Mouse (Mus musculus) heart, adult 2 months (tissue): ENCODE results near the gene Pmm2.

Experiments used
- CTCF ChIP-seq: fragments of 200-600 bp; IDR thresholded peaks from 2 replicates; pipeline ENCODE4 v1.8.1; 2022; ENCODE audit warnings: antibody characterized with exemption, mild to moderate bottlenecking, moderate library complexity
- EP300 ChIP-seq: fragments of 200-500 bp; IDR thresholded peaks from 2 replicates; pipeline ENCODE4 v1.6.1; 2011; ENCODE audit warnings: low read depth, low read length, control low read depth; ENCODE audit not compliant: insufficient read depth
- POLR2A ChIP-seq: fragments of 200-500 bp; IDR thresholded peaks from 2 replicates; pipeline ENCODE4 v1.6.1; 2011; ENCODE audit warnings: mild to moderate bottlenecking, low read depth, low read length, control low read depth; ENCODE audit not compliant: insufficient read depth

DNA sequence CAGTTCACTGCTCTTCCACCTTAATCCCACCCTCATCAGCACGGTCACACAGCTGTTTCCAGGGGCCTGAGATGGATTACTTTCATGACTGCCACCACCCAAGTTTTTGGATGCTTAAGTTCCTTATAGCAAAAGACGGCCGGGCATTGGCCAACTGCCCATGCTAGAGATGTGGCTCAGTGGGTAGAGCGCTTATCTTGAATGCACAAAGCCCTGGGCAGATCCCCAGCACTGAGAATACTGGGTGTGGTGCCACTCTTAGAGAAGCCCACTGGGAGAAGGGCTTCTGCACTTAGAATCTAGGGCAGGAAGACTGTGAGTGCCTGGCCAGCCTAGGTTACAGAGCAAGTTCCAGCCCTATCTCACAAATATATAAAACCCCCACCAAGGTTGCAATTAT lies 41.2 kb downstream of the Pmm2 start:
- TF ChIP-seq EP300 (no peak), POLR2A (no peak), CTCF (no peak)
